Mouse (Mus musculus): ENCODE data around the gene Bak1.

Gene Bak1

GRCm38 (mm10) chr17:27050853-27051252 is 22.0 kb upstream of the Bak1 start:
- DNase-seq (ENCODE audit: low read depth, low spot score) = no peak

- no peak for DNase-seq (ENCODE audit: low read depth, low spot score)
Observed at GRCm38 (mm10) chr17:27048445-27049239, 19.8 kb upstream of the Bak1 start.

- DNase-seq (ENCODE audit: low read depth, low spot score) = no peak
Observed at GRCm38 (mm10) chr17:27047762-27048444, 19.1 kb upstream of the Bak1 start.

GRCm38 (mm10) chr17:27045164-27045563 is 16.4 kb upstream of the Bak1 start:
- no peak for DNase-seq (ENCODE audit: low read depth, low spot score)

- no peak for DNase-seq (ENCODE audit: low read depth, low spot score)
Observed at GRCm38 (mm10) chr17:27042840-27043239, 14.0 kb upstream of the Bak1 start.

GRCm38 (mm10) chr17:27041787-27042055 is 12.9 kb upstream of the Bak1 start:
- no peak for DNase-seq (ENCODE audit: low read depth, low spot score)

GRCm38 (mm10) chr17:27041046-27041786 is 12.4 kb upstream of the Bak1 start:
- no peak for DNase-seq (ENCODE audit: low read depth, low spot score)

- DNase-seq (ENCODE audit: low read depth, low spot score) = no peak
Observed at GRCm38 (mm10) chr17:27040304-27041045, 11.7 kb upstream of the Bak1 start.

GRCm38 (mm10) chr17:27039432-27040102 is 10.8 kb upstream of the Bak1 start:
- no peak for DNase-seq (ENCODE audit: low read depth, low spot score)

- DNase-seq (ENCODE audit: low read depth, low spot score) = no peak
Observed at GRCm38 (mm10) chr17:27038335-27039050, 9.7 kb upstream of the Bak1 start.

- DNase-seq (ENCODE audit: low read depth, low spot score) = no peak
Observed at GRCm38 (mm10) chr17:27036465-27036864, 7.7 kb upstream of the Bak1 start.

- DNase-seq (ENCODE audit: low read depth, low spot score) = peak; percentile 64
Observed at GRCm38 (mm10) chr17:27032869-27033268, 4.1 kb upstream of the Bak1 start.

GRCm38 (mm10) chr17:27032328-27032727 is 3.5 kb upstream of the Bak1 start:
- no peak for DNase-seq (ENCODE audit: low read depth, low spot score)

GRCm38 (mm10) chr17:27030896-27031295 is 2.1 kb upstream of the Bak1 start:
- DNase-seq (ENCODE audit: low read depth, low spot score) = no peak

GRCm38 (mm10) chr17:27029431-27029830 is 622 bp upstream of the Bak1 start:
- no peak for DNase-seq (ENCODE audit: low read depth, low spot score)

- DNase-seq (ENCODE audit: low read depth, low spot score) = peak; percentile 88
Observed at GRCm38 (mm10) chr17:27028284-27028795, 469 bp downstream of the Bak1 start.

GRCm38 (mm10) chr17:27027460-27028283 is 1.1 kb downstream of the Bak1 start:
- DNase-seq (ENCODE audit: low read depth, low spot score) = peak; percentile 88

GRCm38 (mm10) chr17:27025951-27026350 is 2.9 kb downstream of the Bak1 start:
- DNase-seq (ENCODE audit: low read depth, low spot score) = no peak

- no peak for DNase-seq (ENCODE audit: low read depth, low spot score)
Observed at GRCm38 (mm10) chr17:27025326-27025902, 3.4 kb downstream of the Bak1 start.
